Mouse (Mus musculus): ENCODE data around the gene Ctsj. TPM values are rescaled to one million over a fixed set of nuclear protein-coding genes. Genes with fewer than 3 reads are reported as not detected.

Gene Ctsj
- not detected for total RNA-seq (2023)

GRCm38 (mm10) chr13:61005859-61006258 lies at the start of gene Ctsj:
Gene Ctsj, minus strand, starts transcription at chr13:61005959.

GRCm38 (mm10) chr13:61040531-61040930 lies 34.8 kb upstream of the Ctsj start, which contains the start of gene Ctsq:
Gene Ctsq, minus strand, starts transcription at chr13:61040631.

Other genes with a start within 250 kb of the Ctsj start
- gene BC051665, start 219.6 kb downstream of the Ctsj start, total RNA-seq (2023): not detected
- not detected for gene Ctsll3, start 203.1 kb downstream of the Ctsj start, total RNA-seq (2023)
- gene 4930486L24Rik, start 141.5 kb downstream of the Ctsj start, total RNA-seq (2023): not detected
- gene Gm49392, start 109.1 kb downstream of the Ctsj start, total RNA-seq (2023): not detected
- gene Ctla2b, start 108.5 kb downstream of the Ctsj start, total RNA-seq (2023): 10 to 100 TPM in 1 of 2 experiments, 1 to 10 TPM in 1; 7.5 to 14.3 TPM
- not detected for gene Tpbpb, start 101.1 kb downstream of the Ctsj start, total RNA-seq (2023)
- gene Gm49393, start 70.4 kb downstream of the Ctsj start, total RNA-seq (2023): not detected
- gene Gm49391, start 69.4 kb downstream of the Ctsj start, total RNA-seq (2023): under 1 TPM in 1 of 2 experiments, not detected in 1; 0.70 TPM
- gene Ctla2a, start 69.3 kb downstream of the Ctsj start, total RNA-seq (2023): under 1 TPM in 1 of 2 experiments, not detected in 1; 0.55 TPM
- not detected for gene Tpbpa, start 64.0 kb downstream of the Ctsj start, total RNA-seq (2023)
- not detected for gene Ctsq, start 34.7 kb upstream of the Ctsj start, total RNA-seq (2023)
- gene Ctsr, start 158.3 kb upstream of the Ctsj start, total RNA-seq (2023): not detected
- gene Cts6, start 197.5 kb upstream of the Ctsj start, total RNA-seq (2023): not detected
- not detected for gene Cts8, start 249.4 kb upstream of the Ctsj start, total RNA-seq (2023)